Mouse (Mus musculus) ES-Bruce4 (cell line): ENCODE measurements around the gene Fndc3b.

Experiments
- CTCF ChIP-seq: IDR thresholded peaks from one replicate; pipeline ENCODE4 v1.8.1; 2011; ENCODE audit warnings: low read depth, low read length
- EP300 ChIP-seq: IDR thresholded peaks from 2 replicates; pipeline ENCODE4 v1.6.1; 2011; ENCODE audit warnings: low read depth, low read length; ENCODE audit not compliant: insufficient read depth

DNA sequence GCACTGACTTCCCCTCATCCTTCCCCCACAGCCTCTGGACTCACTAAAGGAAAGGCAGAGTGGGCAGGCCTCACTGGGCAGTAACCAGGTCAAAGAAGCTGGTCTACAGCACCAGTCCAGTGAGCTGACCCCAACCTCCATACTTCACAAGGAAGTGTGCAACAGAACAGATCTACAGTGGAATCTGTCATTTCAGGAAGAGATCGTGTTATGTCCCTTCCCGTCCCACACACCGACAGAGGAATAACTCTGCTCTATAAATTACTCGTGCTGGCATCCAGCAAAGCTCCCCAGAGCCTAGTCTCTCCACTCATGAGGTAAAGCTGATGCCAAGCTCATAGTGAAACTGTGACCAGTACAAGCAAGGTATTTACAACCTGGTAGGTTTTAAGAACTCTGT, 27.7 kb downstream of the Fndc3b start:
- TF ChIP-seq CTCF = no peak
- TF ChIP-seq EP300 = no peak
